Mouse (Mus musculus) heart, postnatal 0 days (tissue): ENCODE data around the gene Zmynd19. TPM values are rescaled to one million over a fixed set of nuclear protein-coding genes. Genes with fewer than 3 reads are reported as not detected.

Experiments used
- ATAC-seq: fragments of 200-750 bp; cut with Nextera tagmentation; 2 replicates; pipeline ENCODE4 v1.8.0; 2017; ENCODE audit warnings: low read depth, moderate number of reproducible peaks, moderate library complexity; ENCODE audit not compliant: insufficient read depth
- DNase-seq: peaks from one replicate; pipeline ENCODE4 v3.0.0-alpha.2; 2016; ENCODE audit warnings: low spot score
- H3K27ac ChIP-seq: fragments of 300-500 bp; sonication (generic); 2 replicates; pipeline ENCODE4 v1.5.1; 2014; ENCODE audit warnings: low read depth, mild to moderate bottlenecking
- H3K27me3 ChIP-seq: fragments of 300-500 bp; sonication (generic); 2 replicates; pipeline ENCODE4 v1.6.1; 2014; ENCODE audit warnings: low read length, mixed read lengths; ENCODE audit not compliant: control insufficient read depth, insufficient read depth
- H3K36me3 ChIP-seq: fragments of 300-500 bp; sonication (generic); replicated peaks from 2 replicates; pipeline ENCODE4 v1.6.1; 2014; ENCODE audit warnings: low read length, mixed read lengths; ENCODE audit not compliant: control insufficient read depth, insufficient read depth
- H3K4me1 ChIP-seq: fragments of 300-500 bp; sonication (generic); 2 replicates; pipeline ENCODE4 v1.6.1; 2014; ENCODE audit warnings: antibody characterized with exemption; ENCODE audit not compliant: control insufficient read depth, insufficient read depth
- H3K4me2 ChIP-seq: fragments of 300-500 bp; sonication (generic); 2 replicates; pipeline ENCODE4 v1.6.1; 2014; ENCODE audit warnings: low read depth, mild to moderate bottlenecking, low read length, moderate library complexity
- H3K4me3 ChIP-seq: fragments of 300-500 bp; sonication (generic); 2 replicates; pipeline ENCODE4 v1.5.1; 2014; ENCODE audit warnings: low read depth, low read length
- H3K9ac ChIP-seq: fragments of 300-500 bp; sonication (generic); replicated peaks from 2 replicates; pipeline ENCODE4 v1.6.1; 2014; ENCODE audit warnings: low read depth, low read length, mixed read lengths
- H3K9me3 ChIP-seq: fragments of 300-500 bp; sonication (generic); replicated peaks from 2 replicates; pipeline ENCODE4 v1.6.1; 2016; ENCODE audit warnings: low read length; ENCODE audit not compliant: control insufficient read depth
- CTCF ChIP-seq: IDR thresholded peaks from 2 replicates; pipeline ENCODE4 v1.5.1; 2016; ENCODE audit warnings: antibody characterized with exemption, control low read depth, low read depth
- EP300 ChIP-seq: IDR thresholded peaks from 2 replicates; pipeline ENCODE4 v1.6.1; 2016; ENCODE audit warnings: antibody characterized with exemption, low read depth
- WGBS: fragments of 180-500 bp; shearing (Covaris S2); extraction: QIAGEN DNeasy Blood & Tissue Kit; methylation state at CpG from one replicate; pipeline ENCODE4 v1.1.7; 2014; 5-methylcytosine and 5-hydroxymethylcytosine counted together
- polyA plus RNA-seq: library from polyadenylated mRNA; unstranded; fragments of >200 nt; fragmentation: Nextera tagmentation; extraction: Ambion mirVana; gene quantifications from 2 replicates; pipeline ENCODE4 v1.2.1, GENCODE M21; 2015
- total RNA-seq: library from RNA; depleted of rRNA; stranded (reverse); fragments of >200 nt; gene quantifications from 2 replicates; pipeline ENCODE4 v1.2.3, GENCODE M21; 2014; ENCODE audit warnings: low replicate concordance

Zmynd19 gene
- total and polyA plus RNA-seq, 2 experiments from 2014 or later: 6.0 to 21.3 TPM

- 48% methylated on average over 2 of the region's 2 CpGs for WGBS
- peaks cover 41% of the 10 kb centered on the region for H3K36me3 ChIP-seq
- H3K4me2 ChIP-seq: no peak overlapping the region
- H3K27me3 ChIP-seq: no peaks in the 10 kb centered on the region
- no peak for TF ChIP-seq EP300
- no peak for TF ChIP-seq CTCF
- ATAC-seq (no peak), DNase-seq (no peak)
- no peak overlapping the region for H3K27ac ChIP-seq
- no peaks in the 10 kb centered on the region for H3K4me1 ChIP-seq
- no peak overlapping the region for H3K4me3 ChIP-seq
- H3K9me3 ChIP-seq: no peaks in the 10 kb centered on the region
- no peak overlapping the region for H3K9ac ChIP-seq
Observed at GRCm38 (mm10) chr2:24987762-24988161, 38.2 kb downstream of the Zmynd19 start.

- H3K9me3 ChIP-seq: no peaks in the 10 kb centered on the region
- 90% methylated on average over 6 of the region's 6 CpGs for WGBS
- no peak for ATAC-seq
- no peak overlapping the region for H3K4me2 ChIP-seq
- H3K9ac ChIP-seq: no peak overlapping the region
- no peaks in the 10 kb centered on the region for H3K4me1 ChIP-seq
- TF ChIP-seq EP300: no peak
- TF ChIP-seq CTCF: no peak
- peaks cover 15% of the 10 kb centered on the region for H3K36me3 ChIP-seq
- no peak overlapping the region for H3K4me3 ChIP-seq
- no peak overlapping the region for H3K27ac ChIP-seq
- H3K27me3 ChIP-seq: no peaks in the 10 kb centered on the region
- no peak for DNase-seq
Observed at GRCm38 (mm10) chr2:24995332-24995731, 45.7 kb downstream of the Zmynd19 start.

GRCm38 (mm10) chr2:24996471-24996870 lies 46.9 kb downstream of the Zmynd19 start:
- H3K27ac ChIP-seq: no peak overlapping the region

GRCm38 (mm10) chr2:25000544-25001235 lies 51.1 kb downstream of the Zmynd19 start:
- Histone ChIP-seq H3K27ac (no peak overlapping the region), H3K4me1 (no peaks in the 10 kb centered on the region), H3K27me3 (no peaks in the 10 kb centered on the region), H3K4me3 (no peak overlapping the region), H3K9me3 (no peaks in the 10 kb centered on the region), H3K9ac (no peak overlapping the region), H3K36me3 (peaks cover 20% of the 10 kb centered on the region), H3K4me2 (no peak overlapping the region)
- 57% methylated on average over 3 of the region's 3 CpGs for WGBS
- ATAC-seq: no peak
- peak; percentile 21 for DNase-seq
- TF ChIP-seq EP300 (no peak), CTCF (peak; percentile 62)

More at GRCm38 (mm10) chr2:24996471-24996870, 46.9 kb downstream of the Zmynd19 start:
- ATAC-seq (no peak), DNase-seq (no peak)
- H3K4me1 ChIP-seq: no peaks in the 10 kb centered on the region
- peaks cover 14% of the 10 kb centered on the region for H3K36me3 ChIP-seq
- no peaks in the 10 kb centered on the region for H3K27me3 ChIP-seq
- WGBS: 84% methylated on average over 2 of the region's 2 CpGs
- no peak overlapping the region for H3K9ac ChIP-seq
- TF ChIP-seq EP300 (no peak), CTCF (no peak)
- H3K4me2 ChIP-seq: no peak overlapping the region
- no peak overlapping the region for H3K4me3 ChIP-seq
- no peaks in the 10 kb centered on the region for H3K9me3 ChIP-seq

GRCm38 (mm10) chr2:25003946-25004786 lies 54.6 kb downstream of the Zmynd19 start:
- H3K27ac ChIP-seq: no peak overlapping the region
- TF ChIP-seq EP300 (no peak), CTCF (no peak)
- H3K9me3 ChIP-seq: no peaks in the 10 kb centered on the region
- no peak overlapping the region for H3K4me3 ChIP-seq
- no peak overlapping the region for H3K4me2 ChIP-seq
- no peak overlapping the region for H3K9ac ChIP-seq
- no peaks in the 10 kb centered on the region for H3K4me1 ChIP-seq
- DNase-seq (no peak), ATAC-seq (no peak)
- WGBS: 79% methylated on average over 9 of the region's 9 CpGs
- H3K27me3 ChIP-seq: no peaks in the 10 kb centered on the region
- H3K36me3 ChIP-seq: 0 out of 2 replicates have a peak, but pooled peaks cover 6% of the 10 kb centered on the region
